Mouse (Mus musculus): ENCODE measurements around the gene Chrdl1.

Gene Chrdl1

DNA sequence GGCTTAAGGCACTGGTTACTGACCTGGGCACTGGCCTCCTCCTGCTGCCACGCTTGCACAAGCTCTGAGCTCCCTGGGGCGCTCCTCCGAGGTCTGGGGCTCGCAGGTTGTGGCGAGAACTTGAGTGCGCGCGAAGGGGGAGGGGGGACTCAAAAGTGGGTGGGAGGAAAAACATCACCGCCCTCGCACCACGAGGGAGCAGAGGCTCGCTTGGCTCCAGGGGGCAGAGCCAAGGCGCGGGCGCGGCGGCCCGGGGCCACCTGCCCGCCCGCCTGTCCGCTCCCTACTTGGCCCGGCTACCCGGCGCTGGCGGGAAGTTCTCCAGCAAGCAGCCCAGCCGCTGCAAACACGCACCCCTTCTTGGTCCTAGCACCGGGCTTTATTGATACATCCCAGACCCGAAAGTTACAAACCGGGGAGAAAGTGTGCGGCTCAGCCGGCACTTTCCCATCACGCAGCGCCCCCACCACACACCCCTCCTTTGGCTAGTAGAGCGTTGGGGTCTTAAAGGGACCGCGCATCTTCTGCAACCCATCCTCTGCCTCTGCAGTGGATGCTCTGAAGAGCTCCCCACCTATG lies at the start of gene Chrdl1:
Chrdl1 (minus strand) TSS at position 472 of the 579 bp plus-strand sequence.
- no peak for DNase-seq

DNA sequence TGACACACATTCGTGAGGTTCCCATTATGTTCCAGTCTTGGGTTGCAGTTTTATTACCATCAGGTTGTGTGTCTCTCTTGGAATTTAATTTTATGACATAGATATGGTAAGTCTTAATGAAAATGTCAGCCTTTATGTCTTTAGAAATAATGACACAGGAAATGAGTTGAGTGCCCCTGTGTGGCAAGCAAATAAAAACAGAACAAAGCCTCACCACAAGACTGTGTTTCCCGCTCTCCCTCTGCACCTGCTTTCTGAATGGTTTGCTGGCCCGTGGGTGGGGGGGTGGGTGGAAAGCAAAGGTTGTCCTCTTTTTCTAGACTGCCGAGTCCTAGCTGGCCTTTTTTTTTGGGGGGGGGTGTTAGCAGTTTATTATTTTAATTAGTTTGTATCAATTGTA lies 48.6 kb upstream of the Chrdl1 start:
- DNase-seq = no peak

DNA sequence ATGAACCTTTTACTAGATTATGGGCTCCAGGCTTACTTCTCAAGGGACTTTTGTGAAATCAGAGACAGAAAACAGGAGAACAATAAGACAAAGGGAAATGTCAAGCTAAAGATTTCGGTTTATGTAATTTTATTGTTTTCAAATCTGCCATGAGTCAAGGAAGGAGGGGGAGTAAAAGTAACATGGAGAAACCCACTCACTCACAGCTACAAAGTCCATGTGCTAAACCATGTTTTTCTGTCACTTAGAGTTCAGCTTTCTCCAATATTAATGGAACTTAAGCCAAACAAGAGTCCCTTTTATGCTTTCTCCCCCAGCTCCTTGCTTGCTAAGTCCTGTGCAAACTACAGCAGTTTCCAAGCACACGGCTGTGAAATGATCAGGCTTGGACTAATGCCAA lies 10.5 kb upstream of the Chrdl1 start:
- DNase-seq = no peak

DNA sequence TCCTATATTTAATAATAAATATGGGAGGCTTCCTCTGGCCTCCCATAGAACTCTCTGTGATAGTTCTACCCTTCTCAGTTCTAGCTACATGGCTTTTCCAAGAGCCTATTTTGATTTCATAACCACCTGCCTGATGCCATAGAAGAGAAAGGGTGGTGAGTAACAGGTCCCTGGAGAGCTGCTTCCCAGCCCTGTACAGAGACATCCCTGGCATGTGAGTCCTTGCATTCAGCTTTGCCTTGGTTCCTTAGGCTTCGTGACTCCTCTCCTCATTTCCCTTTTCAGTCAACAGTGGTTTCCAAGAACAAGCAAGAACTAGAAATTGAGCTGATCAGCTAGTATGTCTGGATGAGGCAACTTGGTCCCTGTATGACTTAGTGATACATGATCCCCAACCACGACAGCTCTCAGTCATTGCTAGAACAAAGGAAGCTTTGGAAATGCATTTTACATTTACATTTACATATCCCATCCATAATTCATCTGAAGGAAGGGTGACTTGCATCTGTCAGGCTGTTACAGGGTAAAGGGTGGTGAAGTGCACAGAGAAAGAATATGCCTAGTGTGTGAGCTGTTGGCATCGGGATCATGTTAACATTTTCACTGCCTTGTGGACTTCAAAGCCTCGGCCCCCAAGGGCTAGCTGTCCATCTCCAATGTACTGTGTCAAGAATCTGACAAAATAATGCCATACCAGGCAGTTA lies 27.7 kb downstream of the Chrdl1 start:
- no peak for DNase-seq

DNA sequence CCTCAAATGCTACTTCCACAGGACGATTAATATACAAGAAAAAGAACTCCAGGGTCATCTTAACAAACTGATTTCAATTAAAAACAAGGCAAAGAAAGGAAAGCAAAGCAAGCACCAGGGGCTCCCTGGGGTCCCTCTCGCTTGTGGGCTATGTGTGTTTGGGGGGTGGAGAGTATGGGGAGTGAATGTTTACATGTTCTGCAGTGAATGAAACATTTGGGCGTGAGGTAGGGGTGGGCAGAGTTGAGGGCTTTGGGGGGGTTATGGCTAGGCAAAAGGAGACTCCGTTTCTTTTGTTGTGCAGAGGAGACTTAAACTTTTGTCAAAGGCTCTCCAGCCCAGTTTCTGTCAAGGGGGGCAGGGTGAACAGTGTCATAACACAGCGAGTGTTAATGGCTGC lies 46.8 kb downstream of the Chrdl1 start:
- DNase-seq = no peak

DNA sequence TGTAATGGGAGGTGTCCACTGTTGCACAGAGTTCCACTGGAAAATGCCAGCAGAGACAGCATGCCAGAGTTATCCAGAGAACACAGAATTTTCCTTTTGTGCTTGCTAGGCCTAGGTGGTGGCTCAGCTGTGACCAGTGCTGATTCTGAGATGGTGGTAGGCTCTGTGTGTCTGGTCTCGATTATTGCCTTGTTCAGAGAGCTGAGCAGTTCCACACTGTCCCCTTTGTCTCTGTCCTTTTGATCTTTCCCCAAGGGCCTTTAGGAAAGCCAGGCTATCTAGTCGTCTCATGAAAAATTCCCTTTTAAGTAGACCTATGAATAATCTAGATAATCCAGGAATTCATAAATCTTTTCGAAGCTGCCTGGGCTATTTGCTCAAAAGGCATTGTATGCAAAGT lies 47.3 kb downstream of the Chrdl1 start:
- no peak for DNase-seq

DNA sequence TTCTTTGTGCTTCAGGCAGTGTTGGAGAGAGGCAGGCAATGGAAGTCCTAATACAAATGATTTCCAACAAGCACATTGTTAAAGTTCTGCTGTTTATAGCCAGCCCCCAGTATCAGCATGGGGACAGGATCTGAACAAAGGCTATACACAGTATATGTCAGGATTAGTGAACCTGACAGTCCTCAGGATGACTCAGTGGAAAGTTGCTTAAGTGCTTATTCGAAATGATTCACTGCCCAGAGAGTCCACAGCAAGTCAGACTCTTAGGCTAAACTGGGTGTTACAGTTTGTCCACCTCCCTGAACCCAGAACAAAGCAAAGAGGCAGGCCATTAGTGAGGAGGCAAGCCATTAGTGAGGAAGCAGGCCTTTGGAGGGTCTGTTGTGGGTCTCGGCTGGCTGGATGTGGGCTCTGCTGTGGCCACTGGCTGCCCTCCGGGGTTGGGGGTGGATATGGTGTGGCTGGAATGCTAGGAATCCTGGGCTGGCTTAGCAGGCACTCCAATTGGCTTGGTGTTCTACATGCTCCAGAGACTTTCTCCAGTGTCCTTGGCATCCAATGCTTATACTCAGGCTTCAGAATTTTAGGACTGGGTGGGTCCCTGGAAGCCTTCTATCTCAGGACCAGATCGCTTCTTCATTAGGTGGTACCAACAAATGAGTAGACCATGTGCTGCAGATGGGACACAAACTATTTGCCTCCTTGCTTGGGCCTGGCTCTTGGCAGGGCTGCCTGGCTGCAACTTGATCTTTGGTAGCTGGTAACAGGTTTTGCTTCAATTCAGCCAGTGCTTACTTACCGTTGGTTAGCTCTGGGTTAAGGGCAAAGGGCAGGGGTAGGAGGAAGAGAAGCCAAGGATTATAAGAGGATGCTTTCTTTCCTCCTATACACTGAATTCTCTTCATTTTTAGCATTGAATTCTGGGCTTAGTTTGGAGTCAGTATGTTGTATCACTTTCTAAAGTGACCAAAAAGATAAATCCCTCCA lies 49.3 kb downstream of the Chrdl1 start:
- DNase-seq = no peak

DNA sequence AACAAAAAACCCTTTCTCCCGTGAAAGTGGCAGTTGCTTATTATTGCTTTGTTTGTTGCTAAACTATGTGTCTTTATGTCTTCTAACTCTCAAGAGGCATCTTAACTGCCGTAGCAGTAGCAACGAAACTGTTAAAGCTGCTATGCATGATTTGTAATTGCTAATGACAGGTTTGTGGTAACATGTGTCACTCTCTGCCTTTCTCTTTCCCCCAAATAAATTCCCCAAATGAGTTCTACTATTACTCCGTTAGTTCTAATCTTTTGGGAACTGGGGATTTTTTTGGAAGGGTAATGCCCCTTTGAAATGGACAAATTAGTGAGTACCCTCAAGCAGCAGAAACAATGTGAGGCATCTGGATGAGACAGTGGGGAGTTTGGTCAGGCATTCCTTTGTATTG lies 55.9 kb downstream of the Chrdl1 start:
- DNase-seq = no peak

DNA sequence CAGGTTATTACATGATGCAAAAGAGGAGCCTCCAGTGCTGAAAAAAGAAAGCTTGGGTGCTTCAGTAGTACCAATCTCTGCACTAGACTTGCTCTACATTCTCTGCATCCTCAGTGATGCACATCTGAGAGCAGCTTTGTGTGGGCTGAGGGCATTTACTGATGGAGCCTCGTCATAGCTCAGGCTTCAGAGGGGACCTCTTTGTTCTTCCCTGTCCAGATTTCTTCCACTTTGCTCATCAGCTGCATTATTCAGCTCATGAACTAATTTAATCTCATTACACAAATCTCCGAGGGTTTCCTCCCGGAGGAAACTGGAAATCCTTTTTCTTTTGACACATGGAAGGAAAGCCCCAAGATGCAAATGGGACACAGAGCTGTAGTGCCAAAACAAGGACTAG lies 56.5 kb downstream of the Chrdl1 start:
- DNase-seq = no peak

DNA sequence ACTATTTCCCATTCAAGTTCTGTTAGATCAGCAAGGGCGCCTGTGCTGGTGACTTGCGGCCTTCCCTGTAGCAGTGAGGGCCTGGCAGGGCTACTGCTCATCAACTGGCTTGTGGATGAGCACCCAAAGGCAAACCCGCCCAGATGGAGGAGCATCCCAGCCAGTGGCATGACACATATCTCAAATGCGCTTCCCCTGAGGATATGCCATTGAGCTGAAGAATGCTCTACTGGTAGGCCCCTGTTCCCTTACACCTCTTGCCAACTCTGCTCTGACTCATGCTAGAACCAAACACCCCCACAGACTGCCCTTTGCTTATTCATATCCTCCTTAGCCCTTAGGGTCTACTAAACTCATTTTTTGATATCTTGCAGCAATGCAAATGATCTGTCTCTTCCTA lies 57.4 kb downstream of the Chrdl1 start:
- DNase-seq = no peak

DNA sequence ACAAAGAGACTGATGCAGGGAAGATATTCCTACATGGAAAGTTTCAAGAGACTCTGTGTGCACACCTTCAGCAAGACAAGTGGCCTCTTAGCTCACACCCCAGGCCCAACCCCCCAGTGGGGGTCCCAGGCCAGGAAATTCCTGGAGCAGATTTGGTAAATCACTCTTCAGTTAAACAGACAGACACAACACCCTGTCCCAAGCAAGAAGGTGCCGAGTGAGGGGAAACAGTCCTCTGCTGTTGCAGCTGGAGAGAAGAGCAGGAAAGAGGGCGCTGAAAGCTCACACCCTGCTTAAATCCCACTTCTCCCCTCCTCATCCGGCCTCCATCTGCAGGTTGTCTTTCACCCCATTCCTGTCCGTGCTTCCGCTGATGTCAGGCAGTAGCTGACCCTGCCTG lies 58.2 kb downstream of the Chrdl1 start:
- no peak for DNase-seq

DNA sequence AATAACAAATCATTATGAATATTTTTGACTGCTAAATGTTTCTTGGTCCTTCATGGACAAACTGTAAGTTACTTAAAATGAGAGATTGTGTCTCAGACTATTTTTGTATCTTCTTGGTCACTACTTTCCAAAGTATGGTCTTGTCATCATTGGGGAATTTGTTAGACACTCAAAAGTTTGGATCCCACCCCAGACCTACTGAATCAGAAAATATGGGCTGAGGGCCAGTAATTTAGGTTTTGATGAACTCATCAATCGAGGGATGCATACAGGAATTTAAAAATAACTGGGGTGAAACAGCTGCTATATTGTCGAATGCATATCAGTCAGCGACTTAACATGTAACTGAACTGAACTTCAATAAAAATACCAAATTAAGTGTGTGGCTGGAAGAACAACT lies 80.9 kb downstream of the Chrdl1 start:
- DNase-seq = no peak

DNA sequence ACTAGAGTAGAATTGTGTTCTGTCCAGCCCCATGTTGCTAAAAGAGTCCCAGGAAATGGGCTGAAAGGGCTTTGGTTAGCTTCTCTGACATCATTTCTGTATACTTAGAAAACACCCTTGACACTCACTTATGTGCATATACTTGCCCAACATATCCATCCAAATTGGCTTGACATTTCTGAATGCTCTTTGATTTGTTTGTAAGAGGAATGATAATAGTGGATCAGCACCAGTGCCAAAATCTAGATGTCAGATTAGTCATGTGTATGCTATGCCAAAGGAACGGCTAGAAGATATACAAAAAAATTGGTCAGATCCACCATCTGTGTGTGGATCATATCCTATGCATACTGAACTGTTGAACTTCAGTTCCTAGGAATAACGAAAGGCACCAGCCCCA lies 99.3 kb downstream of the Chrdl1 start:
- no peak for DNase-seq

DNA sequence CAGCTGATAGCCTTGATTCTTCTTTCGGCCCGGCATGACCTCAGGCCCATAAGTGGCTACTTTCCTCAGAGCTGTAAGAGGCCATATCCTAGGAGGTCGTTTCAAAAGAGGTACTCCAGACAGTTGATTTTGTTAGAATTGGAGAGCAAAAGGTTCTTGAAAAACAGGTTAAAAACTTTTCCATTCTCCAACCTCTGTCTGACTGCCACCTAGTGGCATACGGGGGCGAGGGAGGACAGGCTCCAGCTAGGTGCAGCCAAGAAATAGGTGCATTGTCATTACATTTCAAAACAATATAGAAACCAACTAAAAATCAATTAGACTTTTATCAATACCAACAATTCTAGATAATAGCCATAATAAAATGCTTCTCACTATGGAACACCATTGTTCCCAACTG lies 118.9 kb downstream of the Chrdl1 start:
- DNase-seq = no peak

DNA sequence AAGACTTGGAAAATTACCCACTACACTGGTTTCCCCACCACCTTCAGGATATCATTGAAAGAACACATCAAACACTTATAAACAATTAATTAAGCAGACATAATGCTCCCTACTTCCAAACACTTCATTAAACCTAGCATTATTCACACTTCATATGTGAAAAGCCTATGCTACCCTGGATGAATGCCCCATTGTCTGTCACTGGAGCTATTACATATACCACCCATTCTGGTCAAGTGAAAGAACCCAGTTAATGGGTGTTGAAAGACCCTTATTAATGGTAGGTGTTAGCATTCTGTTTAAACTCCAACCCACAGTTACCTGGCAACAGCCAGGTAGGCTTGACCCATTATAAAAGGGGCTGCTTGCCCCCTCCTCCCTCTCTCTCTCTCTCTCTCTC lies 143.4 kb downstream of the Chrdl1 start:
- DNase-seq = no peak
